Mouse (Mus musculus) stomach, embryonic 14.5 days (tissue): ENCODE results near the gene Myh6. TPM values are rescaled to one million over a fixed set of nuclear protein-coding genes. Genes with fewer than 3 reads are reported as not detected.
A peak's percentile ranks its signal among the peaks of the same experiment; 100 is the strongest.
"Not testable (repeated sequence)": the region's sequence is repeated elsewhere in the genome, so short reads cannot be mapped to it uniquely, and the experiment has no call there.

Source experiments
- ATAC-seq: fragments of 200-750 bp; cut with Nextera tagmentation; 2 replicates; pipeline ENCODE4 v1.8.0; 2017; ENCODE audit warnings: low read depth, moderate TSS enrichment; ENCODE audit not compliant: insufficient number of reproducible peaks, insufficient read depth, low FRiP score
- H3K27ac ChIP-seq: fragments of 300-500 bp; sonication (generic); 2 replicates; pipeline ENCODE4 v1.5.1; 2014; ENCODE audit warnings: mild to moderate bottlenecking, low read length, moderate library complexity, mixed read lengths
- H3K27me3 ChIP-seq: fragments of 300-500 bp; sonication (generic); 2 replicates; pipeline ENCODE4 v1.6.1; 2014; ENCODE audit warnings: low read length, control low read depth, mixed read lengths; ENCODE audit not compliant: control insufficient read depth, insufficient read depth
- H3K36me3 ChIP-seq: fragments of 300-500 bp; sonication (generic); 2 replicates; pipeline ENCODE4 v1.6.1; 2014; ENCODE audit warnings: mild to moderate bottlenecking, control low read depth, low read length, moderate library complexity, mixed read lengths; ENCODE audit not compliant: control insufficient read depth, insufficient read depth
- H3K4me1 ChIP-seq: fragments of 300-500 bp; sonication (generic); 2 replicates; pipeline ENCODE4 v1.6.1; 2014; ENCODE audit warnings: low read length, control low read depth, mixed read lengths; ENCODE audit not compliant: control insufficient read depth, insufficient read depth
- H3K4me2 ChIP-seq: fragments of 300-500 bp; sonication (generic); replicated peaks from 2 replicates; pipeline ENCODE4 v1.6.1; 2014; ENCODE audit warnings: low read depth, low read length, control low read depth
- H3K4me3 ChIP-seq: fragments of 300-500 bp; sonication (generic); 2 replicates; pipeline ENCODE4 v1.5.1; 2014; ENCODE audit warnings: low read depth, low read length, control low read depth
- H3K9ac ChIP-seq: fragments of 300-500 bp; sonication (generic); replicated peaks from 2 replicates; pipeline ENCODE4 v1.6.1; 2014; ENCODE audit warnings: low read depth, mild to moderate bottlenecking, control low read depth, low read length, moderate library complexity, mixed read lengths
- H3K9me3 ChIP-seq: fragments of 300-500 bp; sonication (generic); 2 replicates; pipeline ENCODE4 v1.6.1; 2016; ENCODE audit warnings: low read depth, low read length, control low read depth; ENCODE audit not compliant: control insufficient read depth
- WGBS: fragments of 180-500 bp; shearing (Covaris S2); extraction: QIAGEN DNeasy Blood & Tissue Kit; methylation state at CpG from one replicate; pipeline ENCODE4 v1.1.7; 2014; 5-methylcytosine and 5-hydroxymethylcytosine counted together
- polyA plus RNA-seq: library from polyadenylated mRNA; unstranded; fragments of >200 nt; fragmentation: Nextera tagmentation; extraction: Ambion mirVana; gene quantifications from 2 replicates; pipeline ENCODE4 v1.2.1, GENCODE M21; 2014

Myh6 gene
- polyA plus RNA-seq, 1 experiment from 2014 or later: 0.75 TPM

DNA sequence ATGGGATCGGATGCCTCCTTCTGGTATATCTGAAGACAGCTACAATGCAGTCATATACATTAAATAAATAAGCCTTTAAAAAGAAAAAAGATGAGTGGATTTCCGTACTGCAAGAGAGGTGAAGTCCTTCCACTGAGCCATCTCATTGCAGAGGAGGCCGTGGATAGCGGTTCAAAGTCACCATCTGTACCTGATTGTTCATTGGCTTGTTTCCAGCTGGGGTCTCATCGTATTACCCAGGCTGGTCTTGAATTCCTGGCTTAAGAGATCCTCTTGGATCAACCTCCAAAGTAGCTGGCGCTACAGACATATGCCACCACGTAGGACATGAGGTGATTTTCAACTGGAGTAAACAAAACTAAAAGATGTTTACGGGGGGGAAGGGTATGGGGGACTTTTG is 39.2 kb upstream of the Myh6 start:
- Histone ChIP-seq H3K27me3 (no peaks in the 10 kb centered on the region), H3K9ac (no peak overlapping the region), H3K36me3 (no peaks in the 10 kb centered on the region), H3K4me2 (no peak overlapping the region), H3K4me3 (no peak overlapping the region), H3K27ac (no peak overlapping the region), H3K4me1 (no peaks in the 10 kb centered on the region), H3K9me3 (no peaks in the 10 kb centered on the region)
- 83% methylated on average over 8 of the region's 8 CpGs for WGBS
- no peak for ATAC-seq

DNA sequence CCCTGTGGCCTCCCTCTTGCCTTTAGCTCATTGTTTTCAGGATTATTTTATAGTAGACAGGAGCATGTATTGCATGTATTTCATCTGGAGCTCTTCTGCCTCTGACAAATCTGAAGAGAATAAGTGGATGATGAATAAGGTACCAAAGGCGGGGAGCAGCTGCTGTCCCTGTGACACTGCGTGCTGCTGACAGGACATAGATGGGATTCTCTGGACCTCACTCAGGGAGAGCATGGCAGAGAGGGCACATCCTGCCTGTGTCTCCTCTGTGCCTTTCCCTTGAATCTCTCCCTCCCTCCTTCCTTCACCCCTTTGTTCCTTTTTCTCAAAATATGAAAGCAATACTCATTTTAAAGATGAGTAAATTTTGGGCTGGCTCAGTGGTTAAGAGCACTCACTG is 38.8 kb upstream of the Myh6 start:
- no peak overlapping the region for H3K4me2 ChIP-seq
- 44% methylated on average over 2 of the region's 2 CpGs for WGBS
- no peak for ATAC-seq
- no peak overlapping the region for H3K9ac ChIP-seq
- no peaks in the 10 kb centered on the region for H3K36me3 ChIP-seq
- no peaks in the 10 kb centered on the region for H3K4me1 ChIP-seq
- no peak overlapping the region for H3K27ac ChIP-seq
- no peaks in the 10 kb centered on the region for H3K9me3 ChIP-seq
- no peaks in the 10 kb centered on the region for H3K27me3 ChIP-seq
- no peak overlapping the region for H3K4me3 ChIP-seq

DNA sequence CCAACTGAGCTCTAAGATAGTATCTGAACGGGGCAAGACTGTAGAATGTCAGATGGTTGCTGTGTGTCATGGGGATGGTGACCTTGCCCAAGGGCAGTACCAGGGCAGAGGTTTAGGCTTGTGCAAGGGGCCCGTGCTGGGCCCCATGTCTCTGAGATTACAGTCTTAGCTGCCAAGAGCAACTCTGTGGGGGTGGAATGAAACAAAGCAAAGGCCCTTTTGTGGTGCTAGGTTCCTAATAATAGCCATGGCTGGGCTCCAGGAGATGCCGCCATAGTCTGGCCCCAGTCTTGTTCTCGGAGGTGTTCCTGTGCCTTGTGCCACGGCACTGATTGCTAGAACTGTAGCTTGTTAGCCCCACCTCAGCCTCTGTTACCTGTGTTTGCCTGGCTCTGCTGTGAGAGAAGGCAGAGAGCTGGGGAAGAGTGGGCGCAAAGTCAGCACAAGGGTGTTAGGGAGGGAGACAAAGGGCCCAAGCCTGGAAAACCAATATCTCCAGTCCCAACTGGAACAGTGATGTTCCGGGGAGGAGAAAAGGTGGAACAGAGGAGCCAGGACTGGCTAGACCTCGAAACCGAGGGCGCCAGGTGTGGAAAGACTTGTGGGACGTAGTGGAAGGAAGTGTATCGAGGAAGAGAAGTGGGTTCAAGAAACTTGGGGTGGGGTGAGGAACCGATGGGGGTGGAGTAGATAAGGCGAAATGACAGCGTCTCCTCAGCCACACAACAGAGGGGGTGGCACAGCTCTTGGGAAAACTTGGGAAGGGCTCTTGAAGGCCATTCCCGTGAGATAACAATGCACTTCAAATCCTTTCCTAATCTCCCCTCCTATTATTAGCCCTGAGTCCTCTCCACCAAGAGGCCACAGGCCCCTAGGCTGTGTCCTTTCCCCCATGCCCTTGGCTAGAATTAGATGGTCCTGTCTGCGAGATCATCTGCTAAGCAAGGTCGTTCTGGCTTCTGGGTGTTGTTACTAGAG is 37.4 kb upstream of the Myh6 start:
- H3K9ac ChIP-seq: no peak overlapping the region
- no peaks in the 10 kb centered on the region for H3K27me3 ChIP-seq
- H3K4me1 ChIP-seq: no peaks in the 10 kb centered on the region
- no peak overlapping the region for H3K4me3 ChIP-seq
- no peaks in the 10 kb centered on the region for H3K9me3 ChIP-seq
- 72% methylated on average over 18 of the region's 18 CpGs for WGBS
- H3K36me3 ChIP-seq: no peaks in the 10 kb centered on the region
- H3K27ac ChIP-seq: no peak overlapping the region
- ATAC-seq: 0 out of 2 replicates have a peak, but pooled peaks have one; percentile 14
- H3K4me2 ChIP-seq: no peak overlapping the region

GRCm38 (mm10) chr14:55002687-55003120 is 36.0 kb upstream of the Myh6 start:
- H3K4me1 ChIP-seq: no peaks in the 10 kb centered on the region
- no peaks in the 10 kb centered on the region for H3K36me3 ChIP-seq
- WGBS: 52% methylated on average over 7 of the region's 7 CpGs
- no peak overlapping the region for H3K27ac ChIP-seq
- no peaks in the 10 kb centered on the region for H3K9me3 ChIP-seq
- no peaks in the 10 kb centered on the region for H3K27me3 ChIP-seq
- no peak overlapping the region for H3K4me3 ChIP-seq
- no peak overlapping the region for H3K9ac ChIP-seq
- no peak overlapping the region for H3K4me2 ChIP-seq
- ATAC-seq: no peak

DNA sequence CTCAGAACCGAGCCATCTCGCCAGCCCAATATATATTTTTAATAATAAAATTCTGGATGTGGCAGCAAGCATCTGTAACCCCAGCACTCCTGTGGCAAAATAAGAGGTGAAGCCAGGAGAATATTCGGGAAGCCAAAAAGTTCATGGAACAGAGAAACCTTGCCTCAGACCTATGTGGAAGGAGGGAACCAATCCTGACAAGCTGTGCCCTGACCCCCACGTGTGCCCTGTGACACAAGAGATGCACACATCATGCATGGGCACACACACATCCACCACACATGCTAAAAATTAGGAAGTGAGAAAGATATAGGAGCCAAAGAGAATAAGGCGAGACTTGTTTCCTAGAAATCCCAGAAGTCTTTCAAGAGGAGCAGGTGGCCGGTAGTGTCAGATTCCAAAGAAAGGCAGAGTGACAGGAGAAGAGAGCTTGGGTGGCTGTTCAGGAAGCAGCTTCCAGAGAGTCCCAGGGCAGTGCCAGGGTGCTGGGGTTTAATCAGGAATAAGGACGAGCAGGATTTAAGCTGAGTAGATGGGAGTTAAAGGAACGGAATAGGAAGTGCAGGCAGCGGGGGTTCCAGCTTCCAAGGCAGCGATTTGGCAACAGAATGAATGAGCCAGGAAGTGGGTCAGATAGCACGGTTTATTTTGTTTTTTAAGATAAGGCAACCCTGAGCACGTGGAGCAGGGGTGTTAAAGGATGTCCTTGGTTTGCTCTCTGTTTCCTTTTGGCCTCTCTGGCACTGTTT is 35.4 kb upstream of the Myh6 start:
- H3K27ac ChIP-seq: no peak overlapping the region
- ATAC-seq: no peak

DNA sequence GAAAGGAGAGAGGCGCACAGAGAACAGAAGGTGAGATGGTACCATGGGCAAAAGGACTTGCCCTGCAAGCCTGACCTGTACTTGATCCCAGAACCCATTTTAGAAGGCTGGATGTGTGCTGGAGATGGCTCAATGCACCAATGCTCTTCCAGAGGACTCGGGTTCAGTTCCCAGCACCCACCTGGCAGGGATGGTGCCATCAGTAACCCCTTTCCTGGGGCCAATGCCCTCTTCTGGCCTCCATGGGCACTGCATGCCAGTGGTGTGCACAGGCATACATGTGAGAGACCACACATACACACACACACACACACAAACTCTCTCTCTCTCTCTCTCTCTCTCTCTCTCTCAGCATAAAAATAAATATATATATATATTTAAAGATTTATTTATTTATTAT is 34.7 kb upstream of the Myh6 start:
- no peak overlapping the region for H3K9ac ChIP-seq
- H3K4me2 ChIP-seq: no peak overlapping the region
- H3K27me3 ChIP-seq: no peaks in the 10 kb centered on the region
- ATAC-seq: no peak
- H3K27ac ChIP-seq: no peak overlapping the region
- H3K36me3 ChIP-seq: no peaks in the 10 kb centered on the region
- H3K4me3 ChIP-seq: no peak overlapping the region
- no peaks in the 10 kb centered on the region for H3K9me3 ChIP-seq
- no peaks in the 10 kb centered on the region for H3K4me1 ChIP-seq
- 100% methylated on average over 2 of the region's 2 CpGs for WGBS

More for the DNA sequence above, 35.4 kb upstream of the Myh6 start:
- Histone ChIP-seq H3K4me2 (no peak overlapping the region), H3K9ac (no peak overlapping the region), H3K4me1 (no peaks in the 10 kb centered on the region), H3K9me3 (no peaks in the 10 kb centered on the region), H3K27me3 (no peaks in the 10 kb centered on the region), H3K4me3 (no peak overlapping the region), H3K36me3 (no peaks in the 10 kb centered on the region)
- WGBS: 35% methylated on average over 12 of the region's 12 CpGs

- ATAC-seq: no peak
- no peaks in the 10 kb centered on the region for H3K36me3 ChIP-seq
- no peaks in the 10 kb centered on the region for H3K27me3 ChIP-seq
- H3K4me1 ChIP-seq: no peaks in the 10 kb centered on the region
- 78% methylated on average over 6 of the region's 6 CpGs for WGBS
- H3K9me3 ChIP-seq: no peaks in the 10 kb centered on the region
- no peak overlapping the region for H3K9ac ChIP-seq
- H3K4me3 ChIP-seq: no peak overlapping the region
- no peak overlapping the region for H3K4me2 ChIP-seq
- H3K27ac ChIP-seq: no peak overlapping the region
Measured at GRCm38 (mm10) chr14:55000814-55001213, 34.1 kb upstream of the Myh6 start.

- H3K4me1 ChIP-seq, H3K9me3 ChIP-seq, H3K27me3 ChIP-seq, H3K36me3 ChIP-seq, ATAC-seq, H3K27ac ChIP-seq, H3K4me2 ChIP-seq, H3K4me3 ChIP-seq, H3K9ac ChIP-seq: not testable (repeated sequence)
- WGBS: 77% methylated on average over 5 of the region's 5 CpGs
Measured at GRCm38 (mm10) chr14:54999868-55000267, 33.1 kb upstream of the Myh6 start.
